Mouse (Mus musculus) macrophage (primary cell): ENCODE results near the gene Caskin2. TPM values are rescaled to one million over a fixed set of nuclear protein-coding genes. Genes with fewer than 3 reads are reported as not detected.
"Not testable (repeated sequence)": the region's sequence is repeated elsewhere in the genome, so short reads cannot be mapped to it uniquely, and the experiment has no call there.

Experiments used
- H3K27ac ChIP-seq: fragments of 350-480 bp; formaldehyde crosslinking; 2 replicates; pipeline ENCODE4 v1.9.0; 2021
- H3K36me3 ChIP-seq: fragments of 350-480 bp; formaldehyde crosslinking; 2 replicates; pipeline ENCODE4 v1.9.0; 2021; ENCODE audit errors: inconsistent target
- H3K4me3 ChIP-seq: fragments of 350-480 bp; formaldehyde crosslinking; 2 replicates; pipeline ENCODE4 v1.9.0; 2021; ENCODE audit errors: inconsistent target
- H3K79me2 ChIP-seq: fragments of 350-480 bp; formaldehyde crosslinking; 2 replicates; pipeline ENCODE4 v1.9.0; 2021; ENCODE audit errors: inconsistent target
- WGBS: methylation state at CpG from one replicate; pipeline ENCODE4 v1.1.7; 2026; ENCODE audit warnings: inconsistent platforms; ENCODE audit not compliant: missing documents; 5-methylcytosine and 5-hydroxymethylcytosine counted together
- polyA plus RNA-seq: library from polyadenylated mRNA; stranded (reverse); fragments of 250-400 nt; gene quantifications from 3 replicates; pipeline ENCODE4 v1.2.4, GENCODE M21; 2018; ENCODE audit warnings: inconsistent platforms

Gene Caskin2
- polyA plus RNA-seq, 1 experiment from 2014 or later, result 0.86 TPM

- H3K4me3 ChIP-seq, result no peak overlapping the region
- no peaks in the 10 kb centered on the region for H3K36me3 ChIP-seq
- 88% methylated on average over 9 of the region's 9 CpGs for WGBS
- H3K27ac ChIP-seq, result no peak overlapping the region
- H3K79me2 ChIP-seq, result peaks cover 19% of the 10 kb centered on the region; the same call in 1 of the 2 replicates
These were observed 36.5 kb downstream of the Caskin2 start for GRCm38 (mm10) chr11:115776954-115777353.

GRCm38 (mm10) chr11:115775821-115776665 is 37.4 kb downstream of the Caskin2 start:
- Histone ChIP-seq H3K4me3 (no peak overlapping the region), H3K27ac (no peak overlapping the region), H3K79me2 (peaks cover 25% of the 10 kb centered on the region; the same call in 1 of the 2 replicates), H3K36me3 (no peaks in the 10 kb centered on the region)
- WGBS, result 91% methylated on average over 16 of the region's 18 CpGs

GRCm38 (mm10) chr11:115774653-115775052 is 38.8 kb downstream of the Caskin2 start:
- Histone ChIP-seq H3K36me3 (no peaks in the 10 kb centered on the region), H3K79me2 (peaks cover 39% of the 10 kb centered on the region; the same call in 1 of the 2 replicates)
- 78% methylated on average over 4 of the region's 4 CpGs for WGBS

GRCm38 (mm10) chr11:115768896-115769295 is 44.5 kb downstream of the Caskin2 start:
- H3K79me2 ChIP-seq, result peaks cover 51% of the 10 kb centered on the region; the same call in 1 of the 2 replicates
- no peak overlapping the region for H3K27ac ChIP-seq
- no peaks in the 10 kb centered on the region for H3K36me3 ChIP-seq
- H3K4me3 ChIP-seq, result no peak overlapping the region
- WGBS, result 100% methylated on average over 3 of the region's 3 CpGs

More at GRCm38 (mm10) chr11:115774653-115775052, 38.8 kb downstream of the Caskin2 start:
- no peak overlapping the region for H3K27ac ChIP-seq
- H3K4me3 ChIP-seq, result no peak overlapping the region

- no peak overlapping the region for H3K27ac ChIP-seq
- 80% methylated on average over 8 of the region's 8 CpGs for WGBS
- H3K4me3 ChIP-seq, result no peak overlapping the region
- H3K36me3 ChIP-seq, result no peaks in the 10 kb centered on the region
- peaks cover 33% of the 10 kb centered on the region; the same call in 1 of the 2 replicates for H3K79me2 ChIP-seq
These were observed 46.5 kb downstream of the Caskin2 start for GRCm38 (mm10) chr11:115766981-115767380.

- WGBS, result 40% methylated on average over 13 of the region's 13 CpGs
- peak overlapping the region; percentile 43; the same call in 1 of the 2 replicates for H3K27ac ChIP-seq
- H3K36me3 ChIP-seq, result no peaks in the 10 kb centered on the region
These were observed 47.0 kb downstream of the Caskin2 start for GRCm38 (mm10) chr11:115766356-115766943.

GRCm38 (mm10) chr11:115765607-115766141 is 47.8 kb downstream of the Caskin2 start:
- Histone ChIP-seq H3K36me3 (no peaks in the 10 kb centered on the region), H3K79me2 (peaks cover 22% of the 10 kb centered on the region; the same call in 1 of the 2 replicates), H3K27ac (peak overlapping the region; percentile 43), H3K4me3 (peak overlapping the region; percentile 76)
- 1% methylated on average over 30 of the region's 34 CpGs for WGBS

More at GRCm38 (mm10) chr11:115766356-115766943, 47.0 kb downstream of the Caskin2 start:
- H3K4me3 ChIP-seq, result peak overlapping the region; percentile 76
- peaks cover 28% of the 10 kb centered on the region; the same call in 1 of the 2 replicates for H3K79me2 ChIP-seq

GRCm38 (mm10) chr11:115765103-115765606 is 48.3 kb downstream of the Caskin2 start, which contains the start of gene Tmem94:
TSS of gene Tmem94 (plus strand) at chr11:115765433.
- H3K36me3 ChIP-seq, result no peaks in the 10 kb centered on the region
- WGBS, result 2% methylated on average over 31 of the region's 32 CpGs
- H3K79me2 ChIP-seq, result peaks cover 17% of the 10 kb centered on the region; the same call in 1 of the 2 replicates
- peak within 1 kb of the TSS; percentile 76 for H3K4me3 ChIP-seq
- H3K27ac ChIP-seq, result peak within 1 kb of the TSS; percentile 43

GRCm38 (mm10) chr11:115764698-115765097 is 48.7 kb downstream of the Caskin2 start:
- H3K36me3 ChIP-seq, result no peaks in the 10 kb centered on the region
- peak overlapping the region; percentile 76 for H3K4me3 ChIP-seq
- H3K27ac ChIP-seq, result peak overlapping the region; percentile 29; the same call in 1 of the 2 replicates
- WGBS, result 29% methylated on average over 2 of the region's 2 CpGs
- peaks cover 13% of the 10 kb centered on the region; the same call in 1 of the 2 replicates for H3K79me2 ChIP-seq

GRCm38 (mm10) chr11:115762176-115762575 is 51.3 kb downstream of the Caskin2 start:
- H3K36me3 ChIP-seq, H3K27ac ChIP-seq, H3K4me3 ChIP-seq, H3K79me2 ChIP-seq: not testable (repeated sequence)
- 86% methylated on average over 6 of the region's 7 CpGs for WGBS

- Histone ChIP-seq H3K27ac (no peak overlapping the region), H3K36me3 (no peaks in the 10 kb centered on the region), H3K4me3 (no peak overlapping the region), H3K79me2 (no peaks in the 10 kb centered on the region)
- 73% methylated on average over 3 of the region's 4 CpGs for WGBS
These were observed 60.0 kb downstream of the Caskin2 start for GRCm38 (mm10) chr11:115753485-115753884.

- H3K4me3 ChIP-seq, result no peak overlapping the region
- 95% methylated on average over 7 of the region's 7 CpGs for WGBS
- H3K79me2 ChIP-seq, result no peaks in the 10 kb centered on the region
- H3K27ac ChIP-seq, result no peak overlapping the region
- no peaks in the 10 kb centered on the region for H3K36me3 ChIP-seq
These were observed 60.8 kb downstream of the Caskin2 start for GRCm38 (mm10) chr11:115752653-115753052.

GRCm38 (mm10) chr11:115751725-115752124 is 61.7 kb downstream of the Caskin2 start:
- WGBS, result 44% methylated on average over 2 of the region's 2 CpGs
- no peaks in the 10 kb centered on the region for H3K79me2 ChIP-seq
- H3K4me3 ChIP-seq, result no peak overlapping the region
- no peak overlapping the region for H3K27ac ChIP-seq
- H3K36me3 ChIP-seq, result no peaks in the 10 kb centered on the region

GRCm38 (mm10) chr11:115749834-115750233 is 63.6 kb downstream of the Caskin2 start:
- no peaks in the 10 kb centered on the region for H3K36me3 ChIP-seq
- no peak overlapping the region for H3K27ac ChIP-seq
- no peak overlapping the region for H3K4me3 ChIP-seq
- 91% methylated on average over 5 of the region's 5 CpGs for WGBS
- no peaks in the 10 kb centered on the region for H3K79me2 ChIP-seq
